Mouse (Mus musculus): ENCODE measurements around the gene Teddm2. TPM values are rescaled to one million over a fixed set of nuclear protein-coding genes. Genes with fewer than 3 reads are reported as not detected.
"Not testable (repeated sequence)": the region's sequence is repeated elsewhere in the genome, so short reads cannot be mapped to it uniquely, and the experiment has no call there.

Gene Teddm2
- total RNA-seq, 2 experiments from 2014 or later, result 3.4 to 3.9 TPM

GRCm38 (mm10) chr1:153900860-153901730 is 1.1 kb upstream of the Teddm2 start:
- intact Hi-C loops (cut with DNase I), result no loop called here
- TF ChIP-seq CTCF (IDR thresholded peaks at IDR 0.05), result no peak
- H3K27ac ChIP-seq, result peak overlapping the region; percentile 88
- H3K4me3 ChIP-seq, result peak overlapping the region; percentile 59
- DNase-seq (ENCODE audit: extremely low spot score in 1 of 2, low spot score in 2 of 2), result no peak

- peak in 1 of 2 experiments; percentile 47 for DNase-seq (ENCODE audit: extremely low spot score in 1 of 2, low spot score in 2 of 2)
- Histone ChIP-seq H3K27ac (peak overlapping the region; percentile 88), H3K4me3 (peak overlapping the region; percentile 59)
- no peak for TF ChIP-seq CTCF (IDR thresholded peaks at IDR 0.05)
- intact Hi-C loops (cut with DNase I), result no loop called here
Measured at GRCm38 (mm10) chr1:153900381-153900780, 353 bp upstream of the Teddm2 start.

GRCm38 (mm10) chr1:153898989-153899730 is 868 bp downstream of the Teddm2 start:
- peak overlapping the region; percentile 88 for H3K27ac ChIP-seq
- TF ChIP-seq CTCF (IDR thresholded peaks at IDR 0.05), result no peak
- no peak for DNase-seq (ENCODE audit: extremely low spot score in 1 of 2, low spot score in 2 of 2)
- H3K4me3 ChIP-seq, result peak overlapping the region; percentile 59
- intact Hi-C loops (cut with DNase I), result loop anchor here (5.0 kb wide), 1 partner anchor 828 kb away; no protein-coding TSS in a partner anchor

- no peak overlapping the region for H3K4me3 ChIP-seq
- H3K27ac ChIP-seq, result no peak overlapping the region
- intact Hi-C loops (cut with DNase I), result loop anchor here (5.0 kb wide), 1 partner anchor 830 kb away; no protein-coding TSS in a partner anchor
- no peak for DNase-seq (ENCODE audit: extremely low spot score in 1 of 2, low spot score in 2 of 2)
- no peak for TF ChIP-seq CTCF (IDR thresholded peaks at IDR 0.05)
Measured at GRCm38 (mm10) chr1:153897196-153897595, 2.8 kb downstream of the Teddm2 start.

- intact Hi-C loops (cut with DNase I), result loop anchor here (1.0 to 5.0 kb wide), 4 partner anchors 137 to 832 kb away; no protein-coding TSS in a partner anchor
- peak overlapping the region; percentile 16; the same call in 1 of the 2 replicates for H3K27ac ChIP-seq
- DNase-seq (ENCODE audit: extremely low spot score in 1 of 2, low spot score in 2 of 2), result peak; percentile 79 to 80
Measured at GRCm38 (mm10) chr1:153894979-153895378, 5.0 kb downstream of the Teddm2 start.

GRCm38 (mm10) chr1:153894201-153894893 is 5.7 kb downstream of the Teddm2 start:
- H3K27ac ChIP-seq, result no peak overlapping the region
- DNase-seq (ENCODE audit: extremely low spot score in 1 of 2, low spot score in 2 of 2), result no peak
- intact Hi-C loops (cut with DNase I), result no loop called here
- no peak overlapping the region for H3K4me3 ChIP-seq
- no peak for TF ChIP-seq CTCF (IDR thresholded peaks at IDR 0.05)

More at GRCm38 (mm10) chr1:153894979-153895378, 5.0 kb downstream of the Teddm2 start:
- peak; percentile 91 for TF ChIP-seq CTCF (IDR thresholded peaks at IDR 0.05)
- H3K4me3 ChIP-seq, result no peak overlapping the region

GRCm38 (mm10) chr1:153893746-153894145 is 6.3 kb downstream of the Teddm2 start:
- no peak for DNase-seq (ENCODE audit: extremely low spot score in 1 of 2, low spot score in 2 of 2)
- H3K27ac ChIP-seq, result no peak overlapping the region
- intact Hi-C loops (cut with DNase I), result no loop called here
- H3K4me3 ChIP-seq, result no peak overlapping the region
- no peak for TF ChIP-seq CTCF (IDR thresholded peaks at IDR 0.05)

GRCm38 (mm10) chr1:153891442-153891841 is 8.6 kb downstream of the Teddm2 start, which contains the start of gene Teddm1a:
Gene Teddm1a (plus strand): TSS chr1:153891742.
- no peak within 1 kb of the TSS for H3K4me3 ChIP-seq
- intact Hi-C loops (cut with DNase I), result no loop called here
- H3K27ac ChIP-seq, result no peak within 1 kb of the TSS
- no peak for DNase-seq (ENCODE audit: extremely low spot score in 1 of 2, low spot score in 2 of 2)
- no peak for TF ChIP-seq CTCF (IDR thresholded peaks at IDR 0.05)

- TF ChIP-seq CTCF (IDR thresholded peaks at IDR 0.05), result no peak
- H3K4me3 ChIP-seq, result no peak overlapping the region
- H3K27ac ChIP-seq, result no peak overlapping the region
- intact Hi-C loops (cut with DNase I), result no loop called here
- no peak for DNase-seq (ENCODE audit: extremely low spot score in 1 of 2, low spot score in 2 of 2)
Measured at GRCm38 (mm10) chr1:153890121-153890520, 9.9 kb downstream of the Teddm2 start.

GRCm38 (mm10) chr1:153886024-153886633 is 13.9 kb downstream of the Teddm2 start:
- DNase-seq (ENCODE audit: extremely low spot score in 1 of 2, low spot score in 2 of 2), result no peak
- Histone ChIP-seq H3K27ac (no peak overlapping the region), H3K4me3 (no peak overlapping the region)
- intact Hi-C loops (cut with DNase I), result no loop called here
- no peak for TF ChIP-seq CTCF (IDR thresholded peaks at IDR 0.05)

- H3K27ac ChIP-seq; DNase-seq (ENCODE audit: extremely low spot score in 1 of 2, low spot score in 2 of 2); intact Hi-C loops (cut with DNase I): not testable (repeated sequence)
Measured at GRCm38 (mm10) chr1:153880391-153880790, 19.6 kb downstream of the Teddm2 start.

More at GRCm38 (mm10) chr1:153880391-153880790, 19.6 kb downstream of the Teddm2 start:
- H3K4me3 ChIP-seq, result not testable (repeated sequence)

Data from left cerebral cortex, adult 2 months (tissue).